Mouse (Mus musculus) mouse trophoblast stem cell (cell line): ENCODE data around the gene Cacnb4.

ENCODE experiments used
- in situ Hi-C, 2 experiments: fragments of 300-500 bp; cut with MseI, MboI; formaldehyde crosslinking; loops; 2 replicates in 1 of 2; 3 replicates in 1 of 2; pipeline ENCODE4 v1.15.1; 2025

Cacnb4 gene

DNA sequence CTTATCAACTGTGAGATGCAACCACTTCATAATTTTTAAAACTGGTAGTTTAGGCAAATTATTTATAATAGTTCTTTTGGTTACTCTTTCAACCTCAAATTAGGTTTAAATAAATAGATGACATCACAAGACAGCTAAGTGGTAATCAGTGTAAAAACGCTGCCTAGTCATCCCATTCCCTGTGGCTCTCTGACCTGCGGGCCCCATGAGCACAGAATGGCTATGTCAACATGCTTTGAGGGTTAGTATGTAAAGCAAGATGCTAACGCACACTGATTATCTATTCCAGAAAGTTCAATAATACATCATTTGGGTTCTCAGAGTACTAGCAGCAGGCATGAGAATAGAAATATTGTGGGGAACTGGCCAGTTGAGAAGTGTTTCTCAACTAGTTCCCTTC is 108.5 kb downstream of the Cacnb4 start:
- in situ Hi-C loops: no loop called here

DNA sequence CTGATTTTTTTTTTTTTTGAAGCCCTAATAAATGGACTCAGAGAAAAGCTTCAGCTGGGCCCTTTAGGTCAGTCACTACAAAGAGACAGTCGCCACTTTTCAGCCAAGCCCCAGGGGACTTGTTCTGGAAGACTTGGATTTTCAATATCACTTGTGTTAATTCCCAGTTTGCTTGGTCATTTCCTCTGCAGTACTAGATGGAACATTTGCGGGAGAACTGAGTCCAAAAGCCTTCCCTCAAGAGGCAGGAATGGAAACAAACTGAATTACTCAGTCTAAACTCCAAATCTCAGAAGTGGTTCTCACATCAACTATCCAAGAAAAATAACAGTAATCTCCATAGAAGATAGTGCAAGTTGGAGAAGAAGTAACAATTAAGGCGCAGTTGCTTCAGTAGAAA is 109.2 kb downstream of the Cacnb4 start:
- in situ Hi-C loops: no loop called here

DNA sequence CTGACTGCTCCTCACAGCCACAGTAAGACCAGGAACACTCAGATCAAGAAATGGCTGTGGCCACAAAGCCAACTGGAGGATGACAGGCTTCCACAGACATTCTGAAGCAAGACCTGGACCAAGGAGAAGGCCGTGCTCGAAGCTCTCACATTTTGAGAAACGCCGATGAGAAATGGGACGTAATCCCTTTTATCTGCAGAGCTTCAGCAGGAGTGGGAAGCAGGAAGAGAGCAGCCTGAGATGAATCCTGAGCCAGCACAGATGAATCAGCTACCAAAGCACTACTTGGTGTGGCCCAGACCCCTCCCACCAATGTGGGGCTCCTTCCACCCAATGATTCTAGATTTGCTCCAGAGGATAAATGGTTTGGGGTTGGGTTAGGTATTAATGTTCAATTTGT is 113.4 kb downstream of the Cacnb4 start:
- in situ Hi-C loops: no loop called here

DNA sequence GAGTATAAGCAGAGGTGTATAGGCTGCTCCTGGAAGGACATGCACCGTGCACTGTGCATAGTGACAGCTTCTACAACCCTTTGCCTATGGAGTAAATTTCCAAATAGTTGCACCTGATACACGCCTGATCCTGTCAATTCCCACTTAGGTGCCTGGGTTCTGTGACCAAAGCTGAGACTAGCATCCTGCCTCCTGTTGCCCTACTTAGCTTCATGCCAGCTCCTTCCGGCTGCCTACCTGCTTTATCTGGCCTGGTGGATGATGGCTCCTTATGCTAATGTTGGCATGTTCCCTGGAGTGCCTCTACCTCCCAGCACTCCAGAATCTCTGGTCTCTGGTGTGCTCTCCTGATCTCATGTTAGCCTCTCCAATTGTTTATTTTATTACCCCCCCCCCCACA is 114.3 kb downstream of the Cacnb4 start:
- in situ Hi-C loops: no loop called here

DNA sequence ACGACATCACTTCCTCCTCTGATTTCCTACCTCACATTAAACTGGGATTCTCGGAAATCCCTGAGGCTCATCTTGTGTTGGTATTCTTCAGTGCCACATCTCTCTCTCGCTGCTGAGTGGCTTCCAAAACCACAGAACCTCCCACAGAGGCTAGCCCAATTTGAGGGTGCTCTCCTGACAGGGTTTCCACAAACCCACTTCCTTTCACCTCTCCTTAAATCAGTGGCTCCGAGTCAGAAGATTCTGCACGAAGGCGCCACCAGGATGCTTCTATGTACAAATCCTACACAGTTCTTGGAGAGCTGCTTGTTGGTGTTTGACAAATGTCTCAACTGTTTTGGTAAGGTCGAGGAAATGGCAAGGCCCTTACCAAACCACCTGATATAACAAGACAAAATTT is 115.5 kb downstream of the Cacnb4 start:
- in situ Hi-C loops: no loop called here

DNA sequence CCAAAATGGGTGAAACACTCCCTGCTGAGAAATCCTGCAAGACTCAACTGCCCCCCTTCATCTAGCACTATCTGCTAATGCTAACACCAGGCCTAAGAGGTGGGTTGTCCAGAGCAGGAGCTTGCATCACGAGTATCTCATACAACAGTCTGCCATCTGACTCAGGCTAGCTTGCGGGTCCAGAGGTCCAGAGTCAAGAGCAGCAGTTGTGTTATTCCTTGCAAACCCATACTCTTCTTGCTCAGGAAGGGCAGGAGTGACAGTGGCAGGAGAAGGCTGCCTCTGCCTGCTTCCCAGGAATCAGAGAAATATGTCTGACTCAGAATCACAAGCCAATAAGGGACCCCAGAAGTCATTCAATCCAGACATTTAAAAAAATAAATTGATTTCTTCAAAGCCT is 116.4 kb downstream of the Cacnb4 start:
- in situ Hi-C loops: no loop called here

DNA sequence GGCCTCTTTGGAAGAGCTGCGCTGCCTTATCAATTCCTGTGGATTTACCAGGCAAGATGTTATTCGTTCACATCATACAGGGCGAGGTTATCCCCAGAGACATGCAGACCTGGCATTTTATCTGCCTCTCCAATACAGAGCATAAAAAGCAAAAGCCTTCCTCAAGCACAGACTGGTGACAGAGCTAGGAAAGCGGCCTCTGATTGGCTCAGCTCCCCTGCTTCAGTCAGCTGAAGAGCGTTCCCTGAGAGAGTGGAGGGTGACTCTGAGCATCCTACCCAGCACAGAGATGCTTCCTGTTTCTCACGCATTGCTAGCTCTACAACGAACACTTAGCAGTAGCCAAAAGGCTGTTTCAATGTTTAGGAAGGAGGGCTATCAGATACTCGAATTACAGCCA is 118.2 kb downstream of the Cacnb4 start:
- in situ Hi-C loops: no loop called here

DNA sequence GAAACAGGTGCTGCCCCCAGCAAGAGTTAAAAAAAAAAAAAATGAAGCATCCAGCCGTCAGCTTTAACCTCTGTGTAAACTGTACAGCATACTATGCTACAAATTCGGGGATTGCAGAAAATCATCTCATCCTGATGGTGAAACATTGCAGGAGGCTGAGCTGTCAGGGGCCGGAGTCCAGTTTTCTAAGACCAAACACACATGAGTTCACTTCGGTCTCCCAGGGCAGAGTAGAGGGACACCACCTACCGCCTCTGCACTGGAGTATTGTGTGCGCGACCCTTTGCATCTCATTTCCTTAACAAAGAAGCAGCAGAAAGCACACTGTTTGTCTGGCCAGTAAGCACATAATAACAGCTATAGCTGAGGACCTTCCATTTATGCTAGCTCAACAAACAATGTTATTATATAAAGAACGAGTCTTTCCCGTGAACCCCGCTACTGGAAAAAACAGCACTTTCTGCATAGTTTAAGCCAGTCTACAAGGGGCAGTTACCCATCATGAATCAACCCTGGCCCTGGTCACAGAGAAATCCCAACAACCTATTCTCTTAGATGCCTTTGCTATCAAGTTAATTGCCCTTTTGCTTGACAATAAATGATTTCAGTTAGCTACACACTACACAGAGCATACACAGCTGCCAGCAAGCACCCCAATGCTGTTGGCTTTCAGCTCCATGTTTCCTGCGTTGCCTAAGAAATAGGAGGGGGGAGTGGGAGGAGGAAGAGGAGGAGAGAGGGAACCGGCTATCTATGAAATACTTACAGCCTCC is 118.9 kb downstream of the Cacnb4 start:
- in situ Hi-C loops: no loop called here

DNA sequence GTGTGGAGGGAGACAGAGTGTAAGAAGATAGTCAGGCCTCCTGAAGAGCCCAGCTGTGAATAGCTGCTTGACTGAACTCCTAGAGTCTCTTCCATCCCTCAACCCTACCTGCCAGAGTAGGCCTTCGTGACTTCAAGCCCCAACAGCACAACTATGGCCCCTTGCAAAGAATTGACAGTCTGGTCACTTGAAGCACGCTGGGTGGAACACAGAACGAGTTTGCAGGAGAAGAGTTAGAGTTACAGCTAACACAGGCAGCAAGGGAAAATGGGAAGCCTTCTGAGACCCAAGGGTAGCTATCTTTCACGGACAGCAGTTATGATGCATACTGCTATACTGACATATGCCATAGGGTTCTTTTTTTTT is 119.7 kb downstream of the Cacnb4 start:
- in situ Hi-C loops: no loop called here

DNA sequence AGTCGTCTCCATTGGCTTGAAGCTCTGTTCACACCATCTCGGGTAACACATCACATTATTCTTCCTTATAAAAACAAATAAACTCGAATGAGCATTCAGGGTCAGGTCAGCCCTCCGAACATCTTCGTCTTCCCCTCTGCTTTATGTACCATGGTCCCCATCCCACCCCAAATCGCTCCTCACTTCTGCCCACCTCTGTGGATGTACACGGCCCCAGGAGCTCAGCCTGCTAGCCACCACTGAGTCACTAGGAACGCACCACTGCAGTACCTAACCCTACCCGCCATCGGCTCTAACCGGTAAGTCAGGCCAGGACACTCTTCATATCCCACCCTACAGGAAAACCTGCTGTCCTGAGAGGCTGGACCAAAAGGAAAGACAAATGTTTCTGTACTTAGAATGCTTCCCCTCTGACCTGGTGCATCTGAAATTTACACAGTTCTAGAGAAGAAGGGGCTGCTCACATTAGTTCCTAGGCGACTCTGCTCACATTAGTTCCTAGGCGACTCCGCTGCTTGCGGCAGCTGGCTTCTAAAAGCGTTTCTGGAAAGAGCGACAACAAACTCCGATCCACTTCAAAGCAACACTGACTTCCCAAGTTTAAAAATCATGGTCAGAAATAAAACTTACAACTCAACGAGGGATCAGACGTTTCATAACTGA is 120.2 kb downstream of the Cacnb4 start:
- in situ Hi-C loops: no loop called here

DNA sequence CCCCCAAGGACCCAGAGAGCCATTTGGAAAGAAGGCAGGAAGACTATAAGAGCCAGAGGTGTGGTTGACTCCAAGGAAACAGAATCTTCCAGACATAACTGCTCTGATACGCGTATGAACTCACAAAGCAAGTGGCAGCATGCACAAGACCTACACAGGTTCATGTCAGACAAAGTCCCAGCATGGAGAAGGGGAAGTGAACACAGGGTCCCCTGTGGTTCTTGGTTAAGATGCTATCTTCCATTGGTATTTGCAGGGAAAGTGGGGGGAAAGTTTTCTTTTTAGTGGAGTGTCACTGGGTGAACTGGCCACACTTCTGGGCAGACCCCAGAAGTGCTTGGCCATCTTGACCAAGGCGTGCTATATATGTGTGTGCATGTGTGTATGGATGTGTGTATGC is 128.2 kb downstream of the Cacnb4 start:
- in situ Hi-C loops: no loop called here

DNA sequence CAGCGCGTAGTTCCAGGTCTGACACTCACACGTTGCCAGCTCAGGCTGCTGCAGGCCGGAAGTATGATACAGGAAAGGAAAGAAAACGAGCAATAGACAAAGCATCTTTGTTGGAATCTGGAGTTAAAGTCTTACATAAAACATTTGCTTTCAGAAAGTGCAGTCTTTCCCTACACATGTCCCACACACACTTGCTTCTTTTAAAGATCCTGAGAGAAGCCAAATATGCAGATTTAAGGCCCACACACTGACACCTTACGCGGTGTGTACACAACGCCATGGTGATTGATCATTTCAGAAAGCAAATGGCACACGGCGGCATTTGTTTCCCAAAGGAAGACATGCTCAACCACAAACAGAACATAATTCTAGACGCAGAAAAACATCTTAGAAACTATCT is 129.3 kb downstream of the Cacnb4 start:
- in situ Hi-C loops: no loop called here

DNA sequence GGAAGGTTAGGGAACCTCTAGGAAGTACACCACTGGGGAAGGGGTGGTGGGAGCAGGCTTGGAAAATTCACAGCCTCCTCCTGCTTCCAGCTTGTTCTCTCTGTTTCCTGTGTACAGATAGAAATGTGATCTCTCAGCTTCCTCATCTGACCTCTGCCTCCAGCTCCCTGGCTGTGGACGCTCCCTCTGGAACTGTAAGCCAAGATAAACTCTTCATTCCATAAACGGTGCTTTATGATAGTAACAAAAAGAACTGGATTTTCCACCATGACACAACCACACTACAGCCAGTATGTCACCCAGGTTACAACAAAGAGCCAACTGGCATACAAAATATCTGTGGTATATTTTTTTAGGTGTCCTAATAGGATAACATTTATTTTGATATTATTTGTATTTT is 132.1 kb downstream of the Cacnb4 start:
- in situ Hi-C loops: no loop called here

DNA sequence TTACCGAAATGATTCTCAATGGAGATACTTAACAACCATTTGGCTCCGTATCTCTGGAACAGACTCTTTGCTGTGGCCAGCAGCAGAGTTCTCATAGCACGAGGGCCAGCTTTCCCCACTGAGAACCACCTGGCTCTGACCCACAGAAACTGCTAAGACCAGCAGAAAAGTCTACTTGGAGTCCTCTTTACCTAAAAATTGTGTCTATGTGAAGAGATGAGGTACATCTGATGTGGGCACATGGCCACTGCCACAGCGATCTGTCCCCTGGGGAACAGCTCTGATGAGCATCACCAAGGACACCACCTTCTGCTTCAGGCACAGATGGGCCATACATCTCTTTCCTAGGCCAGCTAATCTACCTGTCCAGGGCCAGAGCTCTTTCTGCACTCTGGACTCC is 135.6 kb downstream of the Cacnb4 start:
- in situ Hi-C loops: no loop called here

DNA sequence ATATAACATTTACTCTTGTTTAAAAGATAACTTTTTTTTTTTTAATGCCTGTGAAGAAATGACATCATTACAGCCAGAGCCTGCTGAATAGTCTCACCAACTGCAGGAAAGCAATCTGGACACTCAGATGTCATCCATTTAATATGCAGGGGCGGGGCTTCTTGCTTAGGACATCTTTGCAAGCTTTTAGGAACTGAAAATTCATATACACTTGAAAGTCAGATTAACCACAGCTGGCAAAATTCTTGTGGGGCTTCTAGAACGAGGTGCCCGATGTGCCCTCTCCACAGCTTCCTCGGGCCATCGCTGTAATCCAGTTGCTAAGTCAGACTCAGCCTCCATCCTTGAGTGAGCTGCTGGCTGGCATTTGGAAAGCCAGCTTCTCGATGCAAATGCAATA is 137.3 kb downstream of the Cacnb4 start:
- in situ Hi-C loops: no loop called here

DNA sequence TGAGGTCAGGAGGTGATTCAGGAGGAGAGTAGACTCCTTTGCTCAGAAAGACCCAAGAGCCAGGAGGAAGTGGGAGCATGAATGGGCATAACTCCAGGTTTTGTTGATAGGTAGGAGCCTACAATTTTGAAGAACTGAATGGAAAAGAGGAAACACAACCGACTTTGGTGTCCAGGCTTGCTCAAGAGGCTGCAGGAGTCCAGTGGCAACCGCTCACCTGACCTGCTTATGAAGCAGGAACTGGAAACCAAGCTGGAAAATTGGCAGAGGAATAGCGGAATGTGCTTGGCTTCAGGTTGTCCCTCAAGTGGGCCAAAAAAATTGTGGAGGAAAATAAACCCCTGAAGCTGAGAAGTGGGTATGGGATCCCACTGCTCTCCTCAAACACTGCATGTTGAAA is 139.0 kb downstream of the Cacnb4 start:
- in situ Hi-C loops: no loop called here

DNA sequence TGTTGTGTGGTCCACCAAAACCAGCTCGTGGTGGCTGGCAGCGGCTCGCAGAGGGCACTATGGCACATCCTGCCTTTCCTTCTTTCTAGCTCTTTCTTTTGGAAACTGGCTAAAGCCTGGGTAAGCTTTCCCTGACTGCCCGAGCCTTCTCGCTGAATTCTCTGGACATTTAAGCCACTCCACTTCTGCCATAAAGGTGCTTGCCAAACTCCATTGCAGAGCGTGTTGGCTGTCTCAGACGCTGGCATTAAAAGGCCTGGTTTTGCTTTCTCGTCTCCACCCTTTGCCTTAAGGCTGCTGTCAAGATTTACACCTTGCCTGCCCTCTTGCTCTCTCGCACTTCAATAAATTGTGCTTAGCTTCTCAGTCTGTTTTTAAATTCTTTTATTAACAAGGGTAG is 139.5 kb downstream of the Cacnb4 start:
- in situ Hi-C loops: no loop called here

DNA sequence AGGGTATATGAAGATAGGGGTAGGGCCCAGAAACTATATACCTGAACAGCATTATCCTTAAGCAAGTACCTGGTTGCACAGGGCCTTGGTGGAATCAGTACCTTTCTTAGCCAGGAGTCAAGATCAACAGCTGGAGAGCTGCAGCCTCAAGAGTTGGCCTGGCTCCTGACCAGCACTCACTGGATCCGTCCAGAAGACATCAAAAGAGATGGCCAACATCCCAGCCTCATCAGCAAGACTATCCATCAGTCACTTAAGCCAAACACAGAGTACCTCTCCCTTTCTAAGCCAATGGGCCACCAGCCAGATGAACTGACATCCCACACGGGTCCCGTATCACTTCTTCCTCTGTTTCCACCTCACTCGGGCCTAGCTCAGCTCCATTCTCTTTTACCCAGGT is 140.1 kb downstream of the Cacnb4 start:
- in situ Hi-C loops: no loop called here

DNA sequence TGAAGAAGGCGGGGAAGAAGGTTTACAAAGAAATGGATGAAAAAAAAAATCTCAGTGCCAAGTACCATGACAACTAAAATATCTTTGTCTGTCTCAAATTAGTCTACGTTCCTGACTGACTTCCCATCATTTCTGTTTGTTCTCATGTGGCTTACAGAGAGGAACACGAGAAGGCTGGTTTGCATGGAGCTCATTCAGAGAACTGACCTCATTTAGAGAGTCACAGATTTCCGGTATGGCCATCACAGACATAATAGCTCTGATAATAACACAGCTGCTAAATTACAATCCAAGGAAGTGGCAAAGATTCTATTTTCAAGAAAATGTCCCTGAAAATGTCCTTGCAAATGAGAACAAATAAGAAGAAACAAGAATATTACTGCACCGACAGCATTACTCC is 142.9 kb downstream of the Cacnb4 start:
- in situ Hi-C loops: no loop called here

DNA sequence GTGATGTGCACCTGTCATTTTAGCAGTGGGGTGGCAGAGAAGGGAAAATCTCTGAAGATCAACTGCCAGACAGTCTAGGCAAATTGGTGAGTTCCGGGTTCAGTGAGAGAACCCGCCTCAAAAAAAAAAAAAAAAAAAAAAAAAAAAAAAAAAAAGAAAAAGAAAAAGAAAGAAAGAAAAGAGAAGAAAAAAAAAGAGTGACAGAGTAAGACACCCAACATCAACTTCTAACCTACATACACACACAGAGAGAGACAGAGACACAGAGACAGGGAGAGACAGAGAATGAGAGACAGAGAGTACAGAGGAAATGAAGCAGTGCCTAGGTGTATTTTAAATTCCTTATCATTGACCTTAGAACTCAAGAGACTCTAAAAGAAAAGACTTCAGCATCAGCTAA is 146.1 kb downstream of the Cacnb4 start:
- in situ Hi-C loops: no loop called here

DNA sequence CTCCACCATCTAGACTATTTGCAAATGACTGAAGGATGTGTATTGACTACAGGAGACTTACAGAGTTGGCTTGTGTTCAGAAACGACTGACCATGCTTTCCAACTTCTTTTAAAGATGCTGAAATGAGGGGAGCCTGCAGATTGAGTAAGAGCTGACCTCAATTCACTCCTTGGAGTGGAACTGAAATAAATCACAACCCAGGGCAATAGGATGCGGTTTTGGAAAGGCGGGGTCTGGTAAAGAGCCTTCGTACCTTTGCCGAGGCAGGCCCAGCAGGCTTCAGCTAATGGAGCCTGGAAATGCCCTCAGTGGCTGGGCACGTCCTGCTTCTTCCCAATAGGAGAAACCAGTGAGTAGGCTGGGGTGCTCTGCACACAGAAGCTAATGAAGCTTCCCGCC is 147.4 kb downstream of the Cacnb4 start:
- in situ Hi-C loops: no loop called here

DNA sequence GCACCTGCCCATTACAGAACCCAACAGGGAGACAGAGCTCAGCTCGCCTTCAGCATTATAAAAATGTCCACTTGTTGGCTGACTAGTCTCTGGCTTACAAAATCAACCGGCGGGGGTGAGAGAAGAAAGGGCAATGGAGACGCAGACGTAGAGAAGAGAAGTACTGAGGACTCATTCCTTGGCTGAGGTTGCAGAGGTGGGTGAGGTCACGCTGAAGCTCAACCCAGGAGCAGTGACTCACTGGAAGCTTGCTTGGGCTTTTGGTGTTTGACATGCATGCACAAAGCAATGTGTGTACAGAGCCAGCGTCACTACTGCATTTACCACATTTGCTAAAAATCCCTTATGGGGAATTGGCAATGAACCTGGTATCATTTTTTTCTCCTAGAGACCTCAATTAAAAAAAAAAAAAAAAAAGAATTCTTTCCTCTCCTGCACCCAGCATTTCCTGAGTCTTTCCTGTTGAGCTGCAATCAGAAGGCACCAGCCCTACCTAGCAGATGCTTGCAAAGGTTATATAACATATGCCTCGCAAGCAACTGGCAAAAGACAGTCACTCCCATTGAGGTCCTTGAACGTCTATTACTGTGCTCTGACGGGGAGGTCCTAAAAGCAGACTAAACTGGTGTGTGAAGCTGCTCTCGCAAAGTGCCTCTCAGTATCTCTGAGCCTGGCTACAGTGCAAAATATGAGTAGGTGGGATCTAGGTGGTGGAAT is 150.6 kb downstream of the Cacnb4 start:
- in situ Hi-C loops: no loop called here

DNA sequence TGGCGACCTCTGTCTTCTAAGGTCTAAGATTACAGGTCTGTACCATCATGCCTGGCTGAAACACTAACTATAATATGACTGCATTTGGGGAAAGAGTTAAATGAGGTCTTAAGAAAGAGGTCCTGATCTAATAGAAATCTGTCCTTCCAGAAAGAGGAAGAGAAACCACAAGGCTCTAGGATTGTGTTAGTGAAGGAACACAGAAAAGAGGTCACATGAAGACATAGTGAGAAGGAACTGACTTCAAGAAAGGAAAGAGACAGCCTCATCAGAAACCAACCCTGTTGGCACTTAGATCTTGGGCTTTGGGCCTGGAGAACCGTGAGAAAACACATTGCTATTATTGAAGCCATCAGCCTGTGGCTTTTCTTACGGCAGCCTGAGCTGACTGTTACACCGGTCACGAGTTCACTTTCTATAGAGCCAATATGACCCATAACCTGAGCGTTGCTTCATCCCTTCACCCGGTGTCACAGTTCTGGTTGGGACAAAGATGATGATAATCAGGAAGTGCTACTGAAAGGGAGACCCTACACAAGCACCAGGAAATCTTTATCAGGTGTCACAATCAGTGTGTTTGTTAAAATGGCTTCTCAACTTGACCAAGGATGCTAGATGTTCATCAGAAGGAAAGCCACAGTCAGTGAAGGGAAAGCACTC is 153.4 kb downstream of the Cacnb4 start:
- in situ Hi-C loops: no loop called here
